Mouse (Mus musculus): Measurements from ENCODE around the gene Kif1b. TPM values are rescaled to one million over a fixed set of nuclear protein-coding genes. Genes with fewer than 3 reads are reported as not detected.

Gene Kif1b
- total RNA-seq (2012; rRNA removed) (25.0 and 27.6 TPM in 2 replicates), total RNA-seq (2014; rRNA removed) (10.0 and 11.2 TPM in 2 replicates), polyA plus RNA-seq (2012; ENCODE audit: insufficient read length, low read depth) (15.0 and 17.0 TPM in 2 replicates)

- peak within 1 kb of the TSS; percentile 78 to 99 (median 82) for H3K4me3 ChIP-seq (replicated peaks in 1 of 3; ENCODE audit: low read depth in 2 of 3, low read length in 2 of 3, poor library complexity in 1 of 3)
- no peak for TF ChIP-seq ZC3H11A (IDR thresholded peaks at IDR 0.05; ENCODE audit: low read depth, low read length)
- TF ChIP-seq ZMIZ1 (IDR thresholded peaks at IDR 0.05; ENCODE audit: low read depth, low read length), result peak; percentile 81
- TF ChIP-seq BHLHE40 (IDR thresholded peaks at IDR 0.05; ENCODE audit: low read depth, low read length), result peak; percentile 47
- peak; percentile 85 for TF ChIP-seq NELFE (IDR thresholded peaks at IDR 0.05; ENCODE audit: low read depth, low read length)
- no peak for TF ChIP-seq EP300 (IDR thresholded peaks at IDR 0.05; ENCODE audit: low read length)
- peak; percentile 49 for TF ChIP-seq NRF1 (IDR thresholded peaks at IDR 0.05; ENCODE audit: low read depth, low read length)
- no peak for TF ChIP-seq ZNF384 (IDR thresholded peaks at IDR 0.05; ENCODE audit: low read depth, low read length)
- TF ChIP-seq CHD1 (IDR thresholded peaks at IDR 0.05; ENCODE audit: low read depth, low read length), result no peak
- 0 out of 2 replicates have a peak, but pooled peaks have one; percentile 41 for TF ChIP-seq KAT2A (IDR thresholded peaks at IDR 0.05; ENCODE audit: insufficient replicate concordance, low read length)
- peak; percentile 56 for TF ChIP-seq RAD21 (IDR thresholded peaks at IDR 0.05; ENCODE audit: low read depth, low read length)
- TF ChIP-seq POLR2A (IDR thresholded peaks at IDR 0.05; ENCODE audit: low read depth, low read length), result peak; percentile 83
- TF ChIP-seq MXI1 (IDR thresholded peaks at IDR 0.05; ENCODE audit: low read depth, low read length), result peak; percentile 60
- TF ChIP-seq GABPA (IDR thresholded peaks at IDR 0.05; ENCODE audit: insufficient replicate concordance, low read depth, low read length), result no peak
- no peak for TF ChIP-seq PAX5 (IDR thresholded peaks at IDR 0.05; ENCODE audit: low read length)
- no peak for TF ChIP-seq MAFK (IDR thresholded peaks at IDR 0.05; ENCODE audit: insufficient replicate concordance, low read length)
- TF ChIP-seq MAZ (IDR thresholded peaks at IDR 0.05; ENCODE audit: low read depth, low read length), result peak; percentile 81
- 0 out of 2 replicates have a peak, but pooled peaks have one; percentile 41 for TF ChIP-seq TBP (conservative IDR thresholded peaks at IDR 0.05; ENCODE audit: low read depth, low read length)
- peak; percentile 9; the same call in 1 of the 2 replicates for TF ChIP-seq MEF2A (IDR thresholded peaks at IDR 0.05; ENCODE audit: borderline replicate concordance, low read depth, low read length)
- TF ChIP-seq ZKSCAN1 (IDR thresholded peaks at IDR 0.05; ENCODE audit: borderline replicate concordance, low read depth, low read length), result no peak
- TF ChIP-seq JUND (conservative IDR thresholded peaks at IDR 0.05; ENCODE audit: low read depth, low read length), result no peak
- TF ChIP-seq JUN (IDR thresholded peaks at IDR 0.05; ENCODE audit: insufficient read depth, low read depth, low read length), result no peak
- no peak for TF ChIP-seq USF1 (IDR thresholded peaks at IDR 0.05; ENCODE audit: low read depth, low read length)
- peak; percentile 52; the same call in 1 of the 2 replicates for TF ChIP-seq HCFC1 (IDR thresholded peaks at IDR 0.05; ENCODE audit: low read depth, low read length)
- peak; percentile 63; the same call in 1 of the 2 replicates for TF ChIP-seq IRF4 (IDR thresholded peaks at IDR 0.05; ENCODE audit: low read depth, low read length)
- peak in 1 of 2 experiments; percentile 86; a peak in 2 of 4 replicates for TF ChIP-seq CTCF (conservative IDR thresholded peaks at IDR 0.05 in 1 of 2, IDR thresholded peaks at IDR 0.05 in 1 of 2; ENCODE audit: low read depth in 2 of 2, low read length in 2 of 2)
- TF ChIP-seq SIN3A (IDR thresholded peaks at IDR 0.05; ENCODE audit: low read length), result 0 out of 2 replicates have a peak, but pooled peaks have one; percentile 40
- no peak for TF ChIP-seq USF2 (conservative IDR thresholded peaks at IDR 0.05; ENCODE audit: low read depth, low read length)
- TF ChIP-seq UBTF (IDR thresholded peaks at IDR 0.05; ENCODE audit: low read depth, low read length), result no peak
- peak; percentile 97 for TF ChIP-seq CHD2 (IDR thresholded peaks at IDR 0.05; ENCODE audit: low read length)
- TF ChIP-seq E2F4 (IDR thresholded peaks at IDR 0.05; ENCODE audit: insufficient replicate concordance, low read depth, low read length), result no peak
- peak; percentile 75 for TF ChIP-seq TCF12 (IDR thresholded peaks at IDR 0.05; ENCODE audit: low read depth, low read length)
- TF ChIP-seq ETS1 (conservative IDR thresholded peaks at IDR 0.05; ENCODE audit: low read depth, low read length), result no peak; the same call in 1 of the 2 replicates
- peak; percentile 15; the same call in 1 of the 2 replicates for TF ChIP-seq ELF1 (IDR thresholded peaks at IDR 0.05; ENCODE audit: low read depth, low read length)
- peak; percentile 66 for TF ChIP-seq SMC3 (IDR thresholded peaks at IDR 0.05; ENCODE audit: low read depth, low read length)
- no peak for TF ChIP-seq RCOR1 (conservative IDR thresholded peaks at IDR 0.05; ENCODE audit: low read depth, low read length)
- peak; percentile 66; the same call in 1 of the 2 replicates for TF ChIP-seq MAX (IDR thresholded peaks at IDR 0.05; ENCODE audit: low read length)
- TF ChIP-seq POLR2AphosphoS2 (IDR thresholded peaks at IDR 0.05; ENCODE audit: low read depth, low read length), result 0 out of 2 replicates have a peak, but pooled peaks have one; percentile 32
Observed at GRCm38 (mm10) chr4:149307596-149308490, at the start of gene Kif1b. Gene Kif1b (minus strand): TSS chr4:149307693.

More at GRCm38 (mm10) chr4:149307596-149308490, at the start of gene Kif1b:
- dilution Hi-C loops (cut with MboI; ENCODE audit: extremely low pct_ligation_motif_present, extremely low pct_unique_long_range_greater_than_20kb, low sequenced_read_pairs), result no loop called here
- Histone ChIP-seq H3K4me2 (ENCODE audit: insufficient read depth, low read depth, poor library complexity, severe bottlenecking) (peak within 1 kb of the TSS; percentile 87), H3K4me1 (ENCODE audit: control insufficient read depth in 1 of 2, insufficient read depth in 2 of 2) (peaks cover under 1 to 31% of the 10 kb centered on the region in 2 experiments; a peak in 2 of 4 replicates), H3K9me3 (replicated peaks; ENCODE audit: low read length) (no peaks in the 10 kb centered on the region), H3K9ac (ENCODE audit: insufficient read depth, low read depth) (peak within 1 kb of the TSS; percentile 74), H3K27me3 (replicated peaks) (peaks cover 4% of the 10 kb centered on the region), H3K27ac (ENCODE audit: insufficient read depth, low read depth) (peak within 1 kb of the TSS; percentile 68), H3K79me2 (replicated peaks; ENCODE audit: control insufficient read depth, extremely low read depth, insufficient read depth, poor library complexity, severe bottlenecking) (peaks cover 42% of the 10 kb centered on the region), H3K36me3 (replicated peaks in 1 of 2; ENCODE audit: control insufficient read depth in 1 of 2, insufficient read depth in 1 of 2, low read length in 1 of 2) (no peaks in the 10 kb centered on the region)
- DNase-seq (ENCODE audit: extremely low read depth), result peak; percentile 93
- in situ Hi-C loops (cut with MboI; ENCODE audit: low pct_ligation_motif_present, low pct_unique_long_range_greater_than_20kb, low sequenced_read_pairs), result no loop called here
